Mouse (Mus musculus) neutrophil, adult 59 days (primary cell): ENCODE measurements around the gene Gm28048. TPM values are rescaled to one million over a fixed set of nuclear protein-coding genes. Genes with fewer than 3 reads are reported as not detected.

Experiments
- total RNA-seq, 2 experiments: library from RNA; stranded (reverse); gene quantifications; 1 replicate in 1 of 2; 2 replicates in 1 of 2; pipeline ENCODE4 v1.2.4; 2023

The Gm28048 gene
- total RNA-seq: 10 to 100 TPM; 26.9 to 28.9 TPM

DNA sequence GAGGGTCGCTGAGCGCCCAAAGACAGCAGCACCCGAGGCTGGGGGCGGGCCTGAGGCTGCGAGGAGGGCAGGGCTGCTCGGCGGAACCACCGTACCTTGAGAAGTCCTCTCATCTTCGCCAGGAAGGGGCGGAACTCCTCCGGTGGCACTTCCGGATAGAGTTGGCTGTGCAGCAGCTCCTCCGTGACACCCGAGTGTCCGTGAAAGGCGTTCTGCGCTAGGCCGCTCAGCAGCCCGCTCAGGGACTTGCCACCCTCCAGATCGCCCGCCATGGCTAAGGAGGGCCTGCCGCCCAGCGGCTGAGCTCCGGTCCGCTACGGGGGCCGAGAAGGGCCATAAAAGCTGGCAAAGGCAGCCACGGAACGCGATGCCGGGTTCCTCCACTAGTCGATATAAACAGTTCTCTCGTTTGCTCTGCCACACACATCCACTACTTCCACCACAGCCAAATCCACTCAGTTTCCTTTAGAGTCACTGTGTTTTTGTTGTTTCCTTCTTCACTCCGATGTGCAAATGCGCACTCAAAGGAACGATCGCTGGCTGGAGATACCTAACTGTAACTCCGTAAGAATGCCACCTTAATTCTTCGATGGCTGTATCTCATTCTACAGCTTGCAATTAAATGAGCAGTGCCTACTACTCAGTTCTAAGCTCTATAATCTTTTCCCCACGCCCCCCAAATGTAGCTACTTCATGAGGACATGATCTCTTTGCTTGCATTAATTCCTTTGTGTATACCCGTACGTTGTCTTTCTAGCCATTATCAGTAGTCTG, at the start of gene Gm28048, which contains the start of gene Commd1:
Gene Gm28048, minus strand, starts transcription at position 107 of the 774 bp plus-strand sequence.
Gene Commd1, minus strand, starts transcription at position 399 of the 774 bp plus-strand sequence.

DNA sequence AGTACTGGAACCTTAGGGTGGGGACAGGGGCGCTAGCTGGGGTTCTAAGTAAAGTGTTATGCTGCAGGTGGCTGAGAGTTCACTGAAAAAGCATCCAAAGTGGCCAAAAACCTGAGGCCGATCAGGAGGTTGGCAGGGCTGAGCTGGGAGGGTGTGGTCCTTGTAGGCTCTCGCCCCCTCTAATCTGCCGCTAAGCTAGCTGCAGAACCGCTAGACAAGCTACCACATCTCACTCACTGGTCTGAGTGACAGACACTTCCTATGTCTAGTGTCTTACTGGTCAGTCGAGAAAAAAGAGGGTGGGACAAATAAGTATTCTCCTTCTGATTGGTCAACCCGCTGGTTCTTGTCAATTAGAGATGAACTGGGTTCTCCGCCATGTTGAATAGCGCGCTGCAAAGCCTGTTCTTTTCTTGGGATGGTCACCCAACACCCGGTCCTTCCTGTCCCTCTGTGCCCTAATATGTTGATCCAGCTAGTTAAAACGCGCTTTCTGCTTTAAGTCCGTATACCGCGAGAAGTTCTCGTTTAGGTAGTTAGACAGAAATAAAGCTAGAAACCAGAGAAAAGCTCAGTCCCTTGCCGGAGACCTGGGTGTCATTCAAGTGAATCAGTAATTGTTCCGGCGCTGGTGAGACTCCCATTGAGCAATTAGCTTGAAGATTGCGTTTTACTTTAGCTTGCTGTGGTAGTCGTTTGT, 25.7 kb upstream of the Gm28048 start, which contains the start of gene Fam161a:
Gene Fam161a, plus strand, starts transcription at position 51 of the 700 bp plus-strand sequence.

DNA sequence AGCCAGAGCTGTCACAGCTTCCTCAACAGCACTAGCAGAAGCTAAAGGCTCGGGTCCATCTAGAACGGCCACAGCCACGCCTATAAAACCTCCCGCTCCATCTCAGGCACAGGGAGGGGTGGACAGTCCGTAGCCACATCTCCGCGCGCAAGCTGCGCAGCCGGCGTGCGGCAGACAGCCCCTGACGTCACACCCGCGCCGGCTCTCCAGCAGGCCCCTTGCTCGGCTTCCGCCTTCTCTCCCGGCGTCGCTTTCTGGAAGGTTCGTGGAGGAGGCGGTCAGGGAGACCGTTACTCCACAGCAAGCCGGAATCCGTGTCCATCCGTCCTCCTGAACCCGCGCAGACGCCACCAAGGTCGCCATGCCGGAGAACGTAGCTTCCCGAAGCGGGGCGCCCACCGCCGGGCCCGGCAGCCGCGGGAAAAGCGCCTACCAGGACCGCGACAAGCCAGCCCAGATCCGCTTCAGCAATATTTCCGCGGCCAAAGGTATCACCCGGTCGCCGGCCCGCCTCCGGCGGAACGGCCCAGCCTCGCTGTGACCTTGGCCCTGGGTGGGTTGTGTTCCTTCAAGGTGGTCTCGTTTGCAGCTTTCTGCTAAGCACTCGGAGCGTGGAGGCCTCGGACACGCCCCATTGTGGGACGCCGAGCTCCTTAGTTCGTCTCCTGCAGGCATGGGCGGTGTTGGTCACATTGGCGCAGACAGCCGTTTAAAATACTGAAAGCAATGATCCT, 8.7 kb upstream of the Gm28048 start, which contains the start of gene Cct4:
Gene Cct4, plus strand, starts transcription at position 127 of the 734 bp plus-strand sequence.

DNA sequence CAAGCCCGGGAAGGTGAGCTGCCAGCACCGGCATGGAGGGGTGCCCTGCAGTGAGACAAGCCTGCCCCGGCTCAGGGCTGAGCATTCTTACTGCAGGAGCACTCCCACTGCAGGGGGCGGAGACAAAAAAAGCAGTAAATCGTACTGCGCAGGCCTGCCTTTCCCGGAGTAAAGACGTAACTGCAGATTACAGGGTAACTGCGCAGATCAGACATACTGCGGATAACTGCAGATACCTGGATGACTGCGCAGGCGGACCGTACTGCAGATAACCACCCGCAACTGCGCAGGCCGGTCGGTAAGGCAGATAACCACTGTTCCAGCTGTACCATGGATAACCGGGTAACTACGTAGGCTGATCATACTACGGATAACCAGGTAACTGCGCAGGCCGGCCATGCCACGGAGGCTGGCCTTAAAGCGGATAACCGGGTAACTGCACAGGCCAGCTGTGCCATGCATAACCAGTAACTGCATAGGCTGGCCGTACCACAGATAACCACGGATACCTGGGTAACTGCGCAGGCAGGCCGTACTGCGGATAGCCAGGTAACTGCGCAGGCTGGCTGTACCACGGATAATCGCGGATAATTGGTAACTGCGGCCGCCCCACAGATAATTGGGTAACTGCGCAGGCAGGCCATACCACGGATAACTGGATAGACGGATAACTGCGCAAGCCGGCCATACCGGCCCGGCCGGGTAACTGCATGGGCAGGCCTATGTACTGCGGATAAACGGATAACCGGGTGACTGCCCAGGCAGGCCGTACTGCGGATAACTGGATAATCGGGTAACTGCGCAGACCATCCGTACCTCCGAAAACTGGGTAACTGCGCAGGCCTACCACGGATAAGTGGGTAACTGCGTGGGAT, 9.8 kb downstream of the Gm28048 start, which contains the start of gene Zrsr1:
Gene Zrsr1, plus strand, starts transcription at position 171 of the 875 bp plus-strand sequence.

DNA sequence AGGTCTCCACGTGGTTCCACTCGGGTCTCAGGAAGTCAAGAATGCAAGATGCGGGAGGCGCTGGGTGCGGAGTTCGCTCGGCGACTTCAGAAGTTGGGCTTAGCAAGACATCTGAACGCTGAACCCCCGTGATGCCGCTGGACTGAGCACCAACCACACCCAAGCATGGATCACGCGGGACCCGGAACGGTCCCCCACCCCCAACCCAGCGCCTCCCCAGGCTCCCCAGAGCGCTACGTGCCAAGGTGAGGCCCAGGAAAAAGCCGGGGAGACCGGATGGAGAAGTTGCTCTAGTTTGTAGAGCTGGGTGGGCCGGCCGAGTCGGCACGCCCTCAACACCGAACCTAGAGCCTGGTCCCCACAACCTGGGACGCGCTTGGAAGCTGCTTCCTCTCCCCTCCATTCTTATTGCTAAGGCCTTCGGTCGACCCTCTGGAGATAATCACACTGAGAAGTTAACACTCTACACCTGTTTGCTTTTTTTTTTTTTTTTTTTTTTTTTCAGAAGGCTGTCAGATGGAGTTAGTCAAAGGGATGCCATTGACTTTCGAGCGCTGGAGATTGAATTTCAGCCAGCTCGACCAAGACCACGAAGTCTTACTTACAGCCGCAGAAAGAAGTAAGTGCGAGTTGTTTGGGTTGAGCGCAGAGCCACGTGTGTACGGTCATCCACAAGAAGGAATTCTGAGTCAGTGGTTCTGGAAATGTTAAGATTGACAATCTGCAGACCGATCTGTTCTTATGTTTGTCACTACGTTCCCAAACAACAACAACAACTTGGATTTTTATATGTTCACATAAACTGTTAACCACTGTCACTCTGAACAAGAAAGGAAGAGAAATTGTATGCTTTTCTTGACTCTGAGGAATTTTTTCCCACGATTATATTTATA, 121.3 kb downstream of the Gm28048 start, which contains the start of gene B3gnt2:
Gene B3gnt2, minus strand, starts transcription at position 627 of the 893 bp plus-strand sequence.

Other genes starting within 250 kb of the Gm28048 start
- 10 to 100 TPM; 51.6 to 69.8 TPM for gene B3gnt2, start 121.1 kb downstream of the Gm28048 start, total RNA-seq
- gene Zrsr1, start 10.1 kb downstream of the Gm28048 start, total RNA-seq: 10 to 100 TPM; 16.2 to 20.2 TPM
- gene Commd1, start 292 bp upstream of the Gm28048 start, total RNA-seq: 10 to 100 TPM; 53.9 to 58.2 TPM
- gene Cct4, start 8.4 kb upstream of the Gm28048 start, total RNA-seq: 100 to 1,000 TPM in 1 of 2 experiments, 10 to 100 TPM in 1; 91.3 to 113 TPM
- gene Fam161a, start 25.4 kb upstream of the Gm28048 start, total RNA-seq: 1 to 10 TPM; 2.2 to 3.7 TPM